Mouse (Mus musculus) heart, adult 9 months (tissue): ENCODE results near the gene Olfr877.

ENCODE experiments used
- DNase-seq, 2 experiments: peaks; one replicate each; pipeline ENCODE4 v3.0.0; 2022; ENCODE audit warnings: low spot score in 2 of 2

Olfr877 gene

GRCm38 (mm10) chr9:37853969-37854368, at the start of gene Olfr877:
Gene Olfr877, plus strand, starts transcription at chr9:37854269.
- no peak for DNase-seq

- DNase-seq = no peak
Observed at GRCm38 (mm10) chr9:37807235-37807634, 46.8 kb upstream of the Olfr877 start.

- no peak for DNase-seq
Observed at GRCm38 (mm10) chr9:37808456-37808855, 45.6 kb upstream of the Olfr877 start.

- DNase-seq = no peak
Observed at GRCm38 (mm10) chr9:37808976-37809375, 45.1 kb upstream of the Olfr877 start.

GRCm38 (mm10) chr9:37814696-37815095, 39.4 kb upstream of the Olfr877 start:
- DNase-seq = no peak

GRCm38 (mm10) chr9:37829881-37830280, 24.2 kb upstream of the Olfr877 start:
- no peak for DNase-seq

- no peak for DNase-seq
Observed at GRCm38 (mm10) chr9:37833341-37833740, 20.7 kb upstream of the Olfr877 start.

GRCm38 (mm10) chr9:37849267-37849666, 4.8 kb upstream of the Olfr877 start:
- no peak for DNase-seq

GRCm38 (mm10) chr9:37863325-37863724, 9.3 kb downstream of the Olfr877 start:
- no peak for DNase-seq

GRCm38 (mm10) chr9:37870246-37870645, 16.2 kb downstream of the Olfr877 start:
- no peak for DNase-seq

- DNase-seq = no peak
Observed at GRCm38 (mm10) chr9:37871097-37871496, 17.0 kb downstream of the Olfr877 start.

GRCm38 (mm10) chr9:37871536-37871935, 17.5 kb downstream of the Olfr877 start:
- DNase-seq = no peak

- no peak for DNase-seq
Observed at GRCm38 (mm10) chr9:37890960-37891359, 36.9 kb downstream of the Olfr877 start.

- no peak for DNase-seq
Observed at GRCm38 (mm10) chr9:37896661-37897060, 42.6 kb downstream of the Olfr877 start, which contains the start of gene Olfr145. Gene Olfr145, plus strand, starts transcription at chr9:37896724.

- no peak for DNase-seq
Observed at GRCm38 (mm10) chr9:37905555-37905954, 51.5 kb downstream of the Olfr877 start.
